Mouse (Mus musculus): ENCODE results near the gene Nol9. TPM values are rescaled to one million over a fixed set of nuclear protein-coding genes. Genes with fewer than 3 reads are reported as not detected.

Gene Nol9
- total and polyA plus RNA-seq, 2 experiments from 2014 or later: 7.8 to 8.0 TPM

- Histone ChIP-seq H3K9me3 (replicated peaks; ENCODE audit: control insufficient read depth, low read length) (no peaks in the 10 kb centered on the region), H3K27me3 (ENCODE audit: control insufficient read depth, insufficient read depth, low read length) (no peaks in the 10 kb centered on the region), H3K4me3 (ENCODE audit: low read depth, low read length) (no peak overlapping the region), H3K4me2 (ENCODE audit: low read depth, low read length) (no peak overlapping the region), H3K9ac (replicated peaks; ENCODE audit: low read depth, low read length) (no peak overlapping the region), H3K36me3 (replicated peaks; ENCODE audit: control insufficient read depth, insufficient read depth, low read length) (peaks cover 26% of the 10 kb centered on the region), H3K27ac (ENCODE audit: low read depth) (no peak overlapping the region; the same call in 1 of the 2 replicates), H3K4me1 (ENCODE audit: control insufficient read depth, insufficient read depth) (peaks cover 7% of the 10 kb centered on the region; the same call in 1 of the 2 replicates)
- 60% methylated on average over 9 of the region's 9 CpGs for WGBS
- DNase-seq (ENCODE audit: low spot score): peak; percentile 28
- TF ChIP-seq EP300 (IDR thresholded peaks at IDR 0.05; ENCODE audit: low read depth) (no peak), CTCF (IDR thresholded peaks at IDR 0.05; ENCODE audit: low read depth) (no peak)
- peak; percentile 77 for ATAC-seq (ENCODE audit: insufficient read depth, low read depth)
Measured at GRCm38 (mm10) chr4:152062390-152063110, 23.4 kb downstream of the Nol9 start.

- H3K4me2 ChIP-seq (ENCODE audit: low read depth, low read length): no peak overlapping the region
- DNase-seq (ENCODE audit: low spot score) (no peak), ATAC-seq (ENCODE audit: insufficient read depth, low read depth) (no peak)
- no peak overlapping the region for H3K9ac ChIP-seq (replicated peaks; ENCODE audit: low read depth, low read length)
- H3K27me3 ChIP-seq (ENCODE audit: control insufficient read depth, insufficient read depth, low read length): no peaks in the 10 kb centered on the region
- no peak overlapping the region for H3K27ac ChIP-seq (ENCODE audit: low read depth)
- H3K4me3 ChIP-seq (ENCODE audit: low read depth, low read length): no peak overlapping the region
- no peaks in the 10 kb centered on the region for H3K36me3 ChIP-seq (replicated peaks; ENCODE audit: control insufficient read depth, insufficient read depth, low read length)
- TF ChIP-seq CTCF (IDR thresholded peaks at IDR 0.05; ENCODE audit: low read depth): no peak
- H3K4me1 ChIP-seq (ENCODE audit: control insufficient read depth, insufficient read depth): peaks cover 10% of the 10 kb centered on the region; the same call in 1 of the 2 replicates
- no peaks in the 10 kb centered on the region for H3K9me3 ChIP-seq (replicated peaks; ENCODE audit: control insufficient read depth, low read length)
Measured at GRCm38 (mm10) chr4:152067280-152067679, 28.2 kb downstream of the Nol9 start.

GRCm38 (mm10) chr4:152068166-152068724 lies 29.1 kb downstream of the Nol9 start:
- no peaks in the 10 kb centered on the region for H3K36me3 ChIP-seq (replicated peaks; ENCODE audit: control insufficient read depth, insufficient read depth, low read length)
- no peak for DNase-seq (ENCODE audit: low spot score)

DNA sequence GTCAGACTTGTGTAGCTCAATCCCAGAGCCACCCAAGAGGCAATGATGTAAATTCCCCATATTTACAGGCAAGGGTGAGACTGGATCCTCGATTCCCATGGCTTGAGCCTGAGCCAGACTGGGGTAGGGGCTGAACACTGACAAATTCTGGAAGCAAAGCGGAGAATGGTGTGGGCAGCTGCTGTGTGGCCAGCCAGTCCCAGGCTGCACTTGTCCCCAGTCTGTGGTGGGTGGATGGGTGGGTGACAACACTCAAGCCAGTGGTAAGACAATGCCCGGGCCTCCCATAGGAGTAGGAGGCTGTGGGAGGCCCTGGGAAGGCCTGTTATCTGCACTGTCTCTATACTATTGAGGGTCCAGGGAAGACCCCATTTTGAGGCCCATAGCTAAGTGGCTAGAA lies 30.1 kb downstream of the Nol9 start:
- TF ChIP-seq CTCF (IDR thresholded peaks at IDR 0.05; ENCODE audit: low read depth) (no peak), EP300 (IDR thresholded peaks at IDR 0.05; ENCODE audit: low read depth) (no peak)
- Histone ChIP-seq H3K36me3 (replicated peaks; ENCODE audit: control insufficient read depth, insufficient read depth, low read length) (no peaks in the 10 kb centered on the region), H3K4me2 (ENCODE audit: low read depth, low read length) (no peak overlapping the region), H3K27ac (ENCODE audit: low read depth) (no peak overlapping the region), H3K9me3 (replicated peaks; ENCODE audit: control insufficient read depth, low read length) (no peaks in the 10 kb centered on the region), H3K27me3 (ENCODE audit: control insufficient read depth, insufficient read depth, low read length) (no peaks in the 10 kb centered on the region), H3K9ac (replicated peaks; ENCODE audit: low read depth, low read length) (no peak overlapping the region), H3K4me1 (ENCODE audit: control insufficient read depth, insufficient read depth) (peaks cover 12% of the 10 kb centered on the region), H3K4me3 (ENCODE audit: low read depth, low read length) (no peak overlapping the region)
- ATAC-seq (ENCODE audit: insufficient read depth, low read depth): no peak
- WGBS: 73% methylated on average over 3 of the region's 3 CpGs
- no peak for DNase-seq (ENCODE audit: low spot score)

More at GRCm38 (mm10) chr4:152068166-152068724, 29.1 kb downstream of the Nol9 start:
- Histone ChIP-seq H3K4me2 (ENCODE audit: low read depth, low read length) (no peak overlapping the region), H3K9ac (replicated peaks; ENCODE audit: low read depth, low read length) (no peak overlapping the region), H3K27ac (ENCODE audit: low read depth) (no peak overlapping the region), H3K4me1 (ENCODE audit: control insufficient read depth, insufficient read depth) (peaks cover 12% of the 10 kb centered on the region), H3K9me3 (replicated peaks; ENCODE audit: control insufficient read depth, low read length) (no peaks in the 10 kb centered on the region), H3K27me3 (ENCODE audit: control insufficient read depth, insufficient read depth, low read length) (no peaks in the 10 kb centered on the region), H3K4me3 (ENCODE audit: low read depth, low read length) (no peak overlapping the region)
- WGBS: 77% methylated on average over 6 of the region's 6 CpGs
- ATAC-seq (ENCODE audit: insufficient read depth, low read depth): no peak
- TF ChIP-seq CTCF (IDR thresholded peaks at IDR 0.05; ENCODE audit: low read depth) (no peak), EP300 (IDR thresholded peaks at IDR 0.05; ENCODE audit: low read depth) (no peak)

GRCm38 (mm10) chr4:152070494-152071396 lies 31.6 kb downstream of the Nol9 start:
- 72% methylated on average over 11 of the region's 11 CpGs for WGBS

More at GRCm38 (mm10) chr4:152070494-152071396, 31.6 kb downstream of the Nol9 start:
- TF ChIP-seq EP300 (IDR thresholded peaks at IDR 0.05; ENCODE audit: low read depth) (no peak), CTCF (IDR thresholded peaks at IDR 0.05; ENCODE audit: low read depth) (no peak)
- H3K27ac ChIP-seq (ENCODE audit: low read depth): no peak overlapping the region
- H3K9me3 ChIP-seq (replicated peaks; ENCODE audit: control insufficient read depth, low read length): no peaks in the 10 kb centered on the region
- H3K4me3 ChIP-seq (ENCODE audit: low read depth, low read length): no peak overlapping the region
- no peak overlapping the region for H3K4me2 ChIP-seq (ENCODE audit: low read depth, low read length)
- DNase-seq (ENCODE audit: low spot score) (no peak), ATAC-seq (ENCODE audit: insufficient read depth, low read depth) (no peak)
- H3K4me1 ChIP-seq (ENCODE audit: control insufficient read depth, insufficient read depth): peaks cover 12% of the 10 kb centered on the region
- H3K9ac ChIP-seq (replicated peaks; ENCODE audit: low read depth, low read length): no peak overlapping the region
- H3K36me3 ChIP-seq (replicated peaks; ENCODE audit: control insufficient read depth, insufficient read depth, low read length): no peaks in the 10 kb centered on the region
- no peaks in the 10 kb centered on the region for H3K27me3 ChIP-seq (ENCODE audit: control insufficient read depth, insufficient read depth, low read length)

Measured in heart, postnatal 0 days (tissue).